Mouse (Mus musculus): ENCODE measurements around the gene Cd274. TPM values are rescaled to one million over a fixed set of nuclear protein-coding genes. Genes with fewer than 3 reads are reported as not detected.

Cd274 gene
- polyA plus RNA-seq (2012) = 0.18 and 0.24 TPM in 2 replicates

DNA sequence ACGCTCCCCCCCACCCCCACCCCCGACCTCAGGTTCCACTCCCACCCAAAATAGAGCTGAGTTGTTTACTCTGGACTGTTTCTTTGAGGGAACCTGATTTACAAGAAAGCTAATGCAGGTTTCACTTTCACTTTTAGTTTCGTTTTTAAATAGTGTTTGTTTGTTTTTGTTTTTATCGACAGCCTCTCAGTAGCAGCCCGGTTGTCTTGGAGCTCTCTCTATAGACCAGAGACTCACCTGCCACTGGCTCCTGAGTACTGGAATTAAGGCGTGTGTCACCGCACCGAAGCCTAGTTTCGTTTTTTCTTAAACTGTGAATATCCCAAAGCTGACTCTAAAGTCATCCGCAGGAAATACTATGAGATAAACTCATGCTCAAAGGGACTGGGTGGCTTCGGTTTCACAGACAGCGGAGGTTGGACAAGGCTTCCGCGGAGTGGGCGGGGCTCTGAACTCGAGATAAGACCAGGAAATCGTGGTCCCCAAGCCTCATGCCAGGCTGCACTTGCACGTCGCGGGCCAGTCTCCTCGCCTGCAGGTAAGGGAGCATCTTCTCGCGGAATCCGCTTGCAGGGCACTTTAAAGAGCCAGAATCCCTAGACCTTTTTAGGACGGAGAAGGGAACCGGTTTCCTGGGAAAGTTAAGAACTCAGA, at the start of gene Cd274, which contains the start of gene Plgrkt:
Gene Cd274 (plus strand): TSS at position 487 of the 654 bp plus-strand sequence.
Gene Plgrkt (minus strand): TSS at position 422 of the 654 bp plus-strand sequence.
- TF ChIP-seq GATA1 (IDR thresholded peaks at IDR 0.05; ENCODE audit: low read length) = no peak

GRCm38 (mm10) chr19:29323416-29324049, 43.7 kb upstream of the Cd274 start:
- TF ChIP-seq GATA1 (IDR thresholded peaks at IDR 0.05; ENCODE audit: low read length) = no peak

DNA sequence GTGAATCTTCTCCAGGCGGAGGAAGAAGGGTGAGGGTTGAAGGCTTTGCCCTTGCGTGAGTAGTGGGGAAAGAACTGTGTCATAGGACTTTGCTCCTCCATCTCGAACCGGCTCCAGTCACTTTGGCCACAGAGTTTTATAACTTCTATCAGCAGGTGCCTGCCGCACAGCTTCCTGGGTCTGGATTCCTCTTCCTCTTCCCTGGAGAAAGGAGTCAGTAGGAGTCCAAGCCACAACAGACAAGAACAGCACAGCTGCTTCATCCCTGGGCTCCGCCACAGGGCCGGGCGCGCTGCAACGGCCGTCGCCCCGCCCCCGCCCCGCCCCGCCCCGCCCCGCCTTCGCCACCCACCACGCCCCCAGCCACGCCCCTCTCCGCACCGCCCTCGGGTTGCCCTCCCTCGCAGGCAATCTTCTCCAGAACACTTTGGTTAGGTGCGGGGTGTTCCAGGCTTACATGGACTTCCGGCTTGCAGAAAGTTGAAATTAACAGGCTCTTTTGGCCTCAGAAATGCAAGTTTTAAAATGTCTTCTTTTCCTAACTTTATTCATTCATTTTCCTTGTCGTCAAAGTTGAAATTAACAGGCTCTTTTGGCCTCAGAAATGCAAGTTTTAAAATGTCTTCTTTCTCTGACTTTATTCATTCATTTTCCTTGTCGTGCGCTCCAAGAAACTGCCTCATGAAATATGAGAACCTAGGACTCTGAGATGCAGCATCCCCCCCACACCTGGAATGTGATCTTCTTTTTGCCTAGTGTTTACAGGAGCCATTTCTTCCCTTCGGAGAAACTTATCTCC, 42.0 kb upstream of the Cd274 start, which contains the start of gene Insl6:
Gene Insl6 (minus strand): TSS at position 304 of the 799 bp plus-strand sequence.
- no peak for TF ChIP-seq GATA1 (IDR thresholded peaks at IDR 0.05; ENCODE audit: low read length)

- no peak for TF ChIP-seq GATA1 (IDR thresholded peaks at IDR 0.05; ENCODE audit: low read length)
These were observed 41.4 kb upstream of the Cd274 start for GRCm38 (mm10) chr19:29325852-29326180.

DNA sequence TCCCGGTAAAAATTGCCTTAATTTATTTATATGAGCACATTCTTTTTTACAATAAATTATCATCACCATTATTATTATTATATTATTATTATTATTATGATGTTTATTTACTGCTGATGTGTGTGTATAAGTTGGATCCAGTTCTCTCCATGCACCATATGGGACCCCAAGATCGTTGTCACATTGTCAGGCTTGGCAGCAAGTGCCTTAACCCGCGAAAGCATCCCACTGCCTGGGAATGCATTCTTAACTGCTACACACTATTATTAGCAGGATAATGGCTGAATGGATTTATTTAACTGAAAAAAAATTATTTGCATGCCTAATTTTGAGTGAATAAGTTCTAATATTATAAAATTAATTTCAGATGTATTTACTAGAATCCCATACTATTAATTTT, 40.9 kb upstream of the Cd274 start:
- no peak for TF ChIP-seq GATA1 (IDR thresholded peaks at IDR 0.05; ENCODE audit: low read length)

DNA sequence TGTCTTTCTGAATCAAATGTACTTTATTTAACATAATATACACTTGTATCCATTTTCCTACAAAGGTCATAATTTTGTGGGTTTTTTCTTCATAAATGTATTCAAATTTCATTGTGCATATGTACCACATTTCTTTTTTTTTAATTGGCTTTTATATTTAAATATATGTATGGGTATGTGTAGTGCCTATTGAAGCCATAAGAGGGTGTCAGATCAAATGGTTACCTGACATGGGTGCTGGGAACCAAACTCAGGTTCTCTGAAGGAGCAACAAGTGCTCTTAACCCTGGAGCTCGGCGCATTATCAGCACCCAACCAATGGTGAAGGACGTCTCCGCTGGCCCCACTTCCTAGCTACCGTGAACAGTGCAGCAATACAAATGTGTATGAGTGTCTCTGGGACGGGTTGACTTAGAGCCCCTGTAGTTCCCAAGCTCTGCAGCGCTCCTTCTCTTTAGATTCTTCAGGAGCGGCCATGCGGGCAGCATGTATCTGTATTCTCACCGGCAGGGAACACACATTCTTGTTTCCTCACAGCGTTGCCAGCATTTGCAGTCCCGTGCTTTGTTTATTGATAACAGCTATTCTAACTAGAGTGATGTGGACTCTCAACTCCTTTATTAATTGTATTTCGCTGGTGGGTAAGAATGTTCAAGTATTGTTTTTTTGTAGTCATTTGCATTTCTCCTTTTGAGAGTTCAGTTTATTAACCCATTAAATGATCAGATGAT, 40.3 kb upstream of the Cd274 start:
- no peak for TF ChIP-seq GATA1 (IDR thresholded peaks at IDR 0.05; ENCODE audit: low read length)

- no peak for TF ChIP-seq GATA1 (IDR thresholded peaks at IDR 0.05; ENCODE audit: low read length)
These were observed 33.0 kb upstream of the Cd274 start, which contains the start of gene Rln1 for GRCm38 (mm10) chr19:29334068-29334745. Gene Rln1 (minus strand): TSS chr19:29334670.

GRCm38 (mm10) chr19:29336624-29337023, 30.6 kb upstream of the Cd274 start:
- no peak for TF ChIP-seq GATA1 (IDR thresholded peaks at IDR 0.05; ENCODE audit: low read length)

- no peak for TF ChIP-seq GATA1 (IDR thresholded peaks at IDR 0.05; ENCODE audit: low read length)
These were observed 26.2 kb upstream of the Cd274 start for GRCm38 (mm10) chr19:29341029-29341428.

DNA sequence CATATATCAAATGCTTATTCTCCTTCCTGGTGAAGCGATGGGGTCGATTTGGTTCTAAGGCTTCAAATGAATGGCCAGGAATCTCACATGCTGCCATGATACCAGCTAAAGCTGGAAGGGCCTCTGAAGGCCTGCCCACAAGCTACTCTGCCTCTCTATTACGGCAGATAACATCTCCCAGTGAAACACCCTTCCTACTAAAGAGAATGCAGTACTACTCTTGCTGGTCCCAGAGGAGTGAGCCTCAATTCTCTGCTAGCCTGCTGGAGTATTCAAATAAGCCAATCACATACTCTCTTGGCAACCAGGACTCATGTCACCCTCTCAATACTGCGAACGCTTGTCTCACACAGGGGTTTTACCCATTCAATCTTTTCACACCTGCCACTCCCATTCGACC, 25.0 kb upstream of the Cd274 start:
- TF ChIP-seq GATA1 (IDR thresholded peaks at IDR 0.05; ENCODE audit: low read length) = no peak

- TF ChIP-seq GATA1 (IDR thresholded peaks at IDR 0.05; ENCODE audit: low read length) = no peak
These were observed 22.4 kb upstream of the Cd274 start for GRCm38 (mm10) chr19:29344868-29345267.

GRCm38 (mm10) chr19:29345636-29346035, 21.6 kb upstream of the Cd274 start:
- no peak for TF ChIP-seq GATA1 (IDR thresholded peaks at IDR 0.05; ENCODE audit: low read length)

DNA sequence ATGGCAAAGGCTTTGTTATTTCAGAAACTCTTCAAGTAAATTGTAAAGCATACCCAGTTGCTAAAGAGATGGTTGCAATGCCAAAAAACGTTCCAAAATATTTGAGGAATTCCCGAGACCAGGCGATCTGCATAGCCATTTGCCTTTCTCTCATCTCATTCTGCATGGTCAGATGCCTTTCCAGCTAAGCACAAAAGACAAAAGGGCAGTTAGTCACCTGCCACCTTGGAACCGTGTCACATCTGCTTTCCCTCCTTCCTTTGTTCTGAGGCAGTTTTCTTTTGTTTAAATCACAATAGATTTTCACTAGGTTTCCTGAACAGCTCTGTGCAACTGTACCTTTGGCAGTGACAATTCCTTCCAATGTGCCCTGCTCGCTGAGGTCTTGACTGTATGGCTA, 16.3 kb upstream of the Cd274 start:
- no peak for TF ChIP-seq GATA1 (IDR thresholded peaks at IDR 0.05; ENCODE audit: low read length)

GRCm38 (mm10) chr19:29354895-29355877, 12.1 kb upstream of the Cd274 start:
- TF ChIP-seq GATA1 (IDR thresholded peaks at IDR 0.05; ENCODE audit: low read length) = no peak
